Mouse (Mus musculus): ENCODE results near the gene Rragc. TPM values are rescaled to one million over a fixed set of nuclear protein-coding genes. Genes with fewer than 3 reads are reported as not detected.
A peak's percentile ranks its signal among the peaks of the same experiment; 100 is the strongest.

Gene Rragc
- polyA plus RNA-seq, 1 experiment from 2014 or later = 52.2 TPM

DNA sequence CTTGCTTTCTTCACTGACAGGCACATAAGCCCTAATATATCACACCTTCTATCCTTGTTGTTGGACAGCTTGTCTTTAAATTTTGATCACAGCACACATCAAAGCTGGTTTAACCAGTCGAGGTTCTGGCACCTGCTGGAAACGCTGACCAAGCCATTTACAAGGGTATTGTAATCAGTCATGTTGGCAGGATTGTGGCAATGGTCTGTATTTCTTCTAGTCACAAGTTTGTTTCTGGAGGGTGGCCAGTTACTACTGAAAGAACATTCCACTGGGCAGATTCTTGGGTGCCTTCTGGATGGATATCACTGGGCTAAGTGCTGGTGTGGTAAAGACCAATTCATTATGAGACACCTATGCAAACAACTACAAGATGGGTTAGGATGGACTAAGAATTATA lies 4.8 kb upstream of the Rragc start:
- no peak for ATAC-seq (ENCODE audit: insufficient read depth, low FRiP score, low TSS enrichment)
- H3K27me3 ChIP-seq (ENCODE audit: control insufficient read depth, insufficient read depth, low read length) = no peaks in the 10 kb centered on the region
- no peak overlapping the region for H3K4me2 ChIP-seq (ENCODE audit: low read depth)
- no peak overlapping the region for H3K4me3 ChIP-seq (ENCODE audit: low read depth, low read length)
- H3K4me1 ChIP-seq (ENCODE audit: control insufficient read depth, insufficient read depth, low read length) = peaks cover 6% of the 10 kb centered on the region
- H3K27ac ChIP-seq (ENCODE audit: low read depth, low read length) = no peak overlapping the region
- 77% methylated on average over 2 of the region's 2 CpGs for WGBS
- DNase-seq (ENCODE audit: low spot score) = no peak
- H3K36me3 ChIP-seq (ENCODE audit: control insufficient read depth, insufficient read depth, low read length) = peaks cover 2% of the 10 kb centered on the region; the same call in 1 of the 2 replicates
- no peak overlapping the region for H3K9ac ChIP-seq (ENCODE audit: low read length)
- H3K9me3 ChIP-seq (ENCODE audit: control insufficient read depth, low read length) = no peaks in the 10 kb centered on the region

DNA sequence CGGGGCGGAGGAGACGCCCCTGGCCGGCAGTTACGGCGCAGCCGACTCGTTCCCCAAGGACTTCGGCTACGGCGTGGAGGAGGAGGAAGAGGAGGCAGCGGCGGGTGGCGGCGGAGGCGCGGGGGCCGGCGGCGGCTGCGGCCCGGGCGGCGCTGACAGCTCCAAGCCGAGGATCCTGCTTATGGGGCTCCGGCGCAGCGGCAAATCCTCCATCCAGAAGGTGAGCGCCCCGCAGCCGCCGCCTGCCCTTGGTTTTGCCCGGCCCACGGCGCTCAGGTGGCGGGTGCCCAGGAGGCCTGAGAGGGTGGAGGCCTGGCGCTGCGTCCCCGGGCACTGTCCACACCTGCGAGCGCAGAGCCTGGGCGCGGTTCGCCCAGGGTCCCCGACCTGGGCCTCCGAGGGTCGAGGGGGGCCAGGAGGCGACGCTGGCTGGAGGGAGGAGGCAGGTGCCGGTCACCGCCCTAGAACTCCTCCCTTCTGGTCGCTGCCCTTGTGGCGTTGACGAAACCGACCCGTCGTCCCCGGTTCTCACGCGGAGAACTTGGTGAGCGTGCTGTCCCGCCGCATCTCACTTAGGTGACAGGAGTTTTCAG lies 398 bp downstream of the Rragc start, which contains the start of gene 4930535I16Rik:
TSS of gene 4930535I16Rik (minus strand) at position 475 of the 593 bp plus-strand sequence.
- WGBS = 0% methylated on average over 47 of the region's 63 CpGs
- ATAC-seq (ENCODE audit: insufficient read depth, low FRiP score, low TSS enrichment) (peak; percentile 39), DNase-seq (ENCODE audit: low spot score) (no peak)
- Histone ChIP-seq H3K36me3 (ENCODE audit: control insufficient read depth, insufficient read depth, low read length) (peaks cover 5% of the 10 kb centered on the region; the same call in 1 of the 2 replicates), H3K9me3 (ENCODE audit: control insufficient read depth, low read length) (no peaks in the 10 kb centered on the region), H3K4me3 (ENCODE audit: low read depth, low read length) (peak within 1 kb of the TSS; percentile 94), H3K9ac (ENCODE audit: low read length) (peak within 1 kb of the TSS; percentile 87), H3K4me1 (ENCODE audit: control insufficient read depth, insufficient read depth, low read length) (peaks cover 14% of the 10 kb centered on the region), H3K27ac (ENCODE audit: low read depth, low read length) (peak within 1 kb of the TSS; percentile 70), H3K27me3 (ENCODE audit: control insufficient read depth, insufficient read depth, low read length) (no peaks in the 10 kb centered on the region), H3K4me2 (ENCODE audit: low read depth) (peak within 1 kb of the TSS; percentile 91)

DNA sequence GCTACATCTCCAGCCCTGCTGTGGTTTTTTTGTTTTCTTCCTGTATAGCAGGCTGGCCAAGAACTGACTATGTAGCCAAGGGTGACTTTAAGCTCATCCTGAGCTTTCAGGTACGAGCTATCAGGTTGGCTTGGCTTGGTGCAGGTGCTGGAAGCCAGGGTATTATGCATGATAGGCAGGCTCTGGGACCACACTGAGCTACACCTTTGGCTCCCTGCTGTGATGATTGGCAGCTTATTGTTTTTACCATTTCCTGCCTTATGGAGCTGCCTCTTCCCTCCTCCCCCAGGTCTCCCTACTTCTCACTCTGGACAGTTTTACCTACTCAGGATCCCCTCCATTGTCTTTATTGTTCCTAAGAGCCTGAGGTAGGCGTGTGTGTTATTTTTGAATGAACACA lies 1.6 kb downstream of the Rragc start:
- Histone ChIP-seq H3K9ac (ENCODE audit: low read length) (no peak overlapping the region), H3K4me3 (ENCODE audit: low read depth, low read length) (no peak overlapping the region)
- no peak for ATAC-seq (ENCODE audit: insufficient read depth, low FRiP score, low TSS enrichment)

DNA sequence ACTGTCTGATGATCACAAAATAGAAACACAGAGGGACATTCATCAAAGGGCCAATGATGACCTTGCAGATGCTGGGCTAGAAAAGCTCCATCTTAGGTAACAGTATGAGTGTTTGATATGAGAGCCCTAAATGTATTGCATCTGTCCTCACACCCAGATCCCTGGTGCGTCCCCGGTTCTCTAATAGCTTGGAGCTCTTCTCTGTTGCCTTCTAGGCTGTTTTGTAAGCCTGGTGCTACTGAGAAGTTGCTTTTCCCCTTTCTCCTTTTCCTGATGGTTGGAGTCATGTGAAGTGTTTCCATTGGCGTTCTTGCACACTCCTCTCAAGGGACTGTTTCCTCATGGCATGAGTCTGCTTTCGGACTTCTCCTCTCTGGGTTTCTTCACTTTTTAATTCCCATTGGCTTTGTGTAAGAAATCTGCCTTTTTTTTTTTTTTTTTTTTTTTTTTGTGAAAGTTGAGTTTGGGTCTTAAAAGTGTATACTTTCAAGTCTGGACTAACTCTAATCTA lies 3.9 kb downstream of the Rragc start:
- no peak for ATAC-seq (ENCODE audit: insufficient read depth, low FRiP score, low TSS enrichment)
- H3K9ac ChIP-seq (ENCODE audit: low read length) = no peak overlapping the region
- peaks cover 7% of the 10 kb centered on the region; the same call in 1 of the 2 replicates for H3K36me3 ChIP-seq (ENCODE audit: control insufficient read depth, insufficient read depth, low read length)
- H3K4me2 ChIP-seq (ENCODE audit: low read depth) = no peak overlapping the region
- H3K4me3 ChIP-seq (ENCODE audit: low read depth, low read length) = no peak overlapping the region
- H3K27me3 ChIP-seq (ENCODE audit: control insufficient read depth, insufficient read depth, low read length) = no peaks in the 10 kb centered on the region
- 93% methylated on average over 4 of the region's 4 CpGs for WGBS
- peaks cover 12% of the 10 kb centered on the region for H3K4me1 ChIP-seq (ENCODE audit: control insufficient read depth, insufficient read depth, low read length)
- no peak overlapping the region for H3K27ac ChIP-seq (ENCODE audit: low read depth, low read length)
- DNase-seq (ENCODE audit: low spot score) = no peak
- H3K9me3 ChIP-seq (ENCODE audit: control insufficient read depth, low read length) = no peaks in the 10 kb centered on the region

More for the DNA sequence above, 1.6 kb downstream of the Rragc start:
- no peak for DNase-seq (ENCODE audit: low spot score)
- Histone ChIP-seq H3K36me3 (ENCODE audit: control insufficient read depth, insufficient read depth, low read length) (peaks cover 5% of the 10 kb centered on the region; the same call in 1 of the 2 replicates), H3K27ac (ENCODE audit: low read depth, low read length) (no peak overlapping the region), H3K9me3 (ENCODE audit: control insufficient read depth, low read length) (no peaks in the 10 kb centered on the region), H3K4me2 (ENCODE audit: low read depth) (peak overlapping the region; percentile 91; the same call in 1 of the 2 replicates), H3K4me1 (ENCODE audit: control insufficient read depth, insufficient read depth, low read length) (peaks cover 14% of the 10 kb centered on the region), H3K27me3 (ENCODE audit: control insufficient read depth, insufficient read depth, low read length) (no peaks in the 10 kb centered on the region)
- 66% methylated on average over 2 of the region's 2 CpGs for WGBS

DNA sequence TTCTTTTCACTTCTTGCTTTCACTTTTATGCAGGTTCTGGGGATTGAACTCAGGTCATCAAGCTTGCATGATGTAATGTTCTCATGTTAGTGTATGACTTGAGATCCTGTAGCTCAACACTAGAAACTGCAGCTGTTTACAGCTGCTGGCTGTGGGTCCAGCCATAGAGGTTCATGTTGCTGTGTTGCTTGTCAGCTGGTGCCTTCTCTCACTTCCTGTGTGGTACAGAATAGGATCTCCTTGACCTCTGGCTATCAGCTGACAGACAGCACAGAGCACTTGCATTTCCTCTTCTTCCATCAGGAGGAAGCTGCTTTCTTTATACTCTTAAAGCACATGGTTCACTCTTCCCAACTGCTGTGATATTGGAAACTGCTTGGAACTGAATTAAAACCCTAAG lies 10.7 kb downstream of the Rragc start:
- H3K4me2 ChIP-seq (ENCODE audit: low read depth) = no peak overlapping the region
- H3K9ac ChIP-seq (ENCODE audit: low read length) = no peak overlapping the region
- DNase-seq (ENCODE audit: low spot score) (no peak), ATAC-seq (ENCODE audit: insufficient read depth, low FRiP score, low TSS enrichment) (no peak)
- H3K36me3 ChIP-seq (ENCODE audit: control insufficient read depth, insufficient read depth, low read length) = peaks cover 6% of the 10 kb centered on the region; the same call in 1 of the 2 replicates
- no peaks in the 10 kb centered on the region for H3K9me3 ChIP-seq (ENCODE audit: control insufficient read depth, low read length)
- no peak overlapping the region for H3K4me3 ChIP-seq (ENCODE audit: low read depth, low read length)
- no peak overlapping the region for H3K27ac ChIP-seq (ENCODE audit: low read depth, low read length)
- no peaks in the 10 kb centered on the region for H3K27me3 ChIP-seq (ENCODE audit: control insufficient read depth, insufficient read depth, low read length)
- no peaks in the 10 kb centered on the region for H3K4me1 ChIP-seq (ENCODE audit: control insufficient read depth, insufficient read depth, low read length)

DNA sequence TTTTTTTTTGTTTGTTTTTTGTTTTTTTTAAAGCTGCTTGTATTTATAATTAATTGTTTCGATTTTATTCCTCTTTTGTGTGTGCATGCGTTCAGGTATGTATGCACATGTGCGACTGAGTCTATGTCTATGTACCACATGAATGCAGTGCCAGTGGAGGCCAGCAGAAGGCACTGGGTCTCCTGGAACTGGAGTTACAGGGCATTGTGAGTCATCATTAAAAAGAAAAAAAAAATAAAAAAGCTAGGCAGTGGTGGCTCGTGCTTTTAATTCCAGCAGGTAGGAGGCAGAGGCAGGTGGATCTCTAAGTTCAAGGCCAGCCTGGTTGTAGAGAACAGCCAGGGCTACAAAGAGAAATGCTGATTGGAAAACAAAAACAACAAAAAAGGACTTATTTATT lies 12.7 kb downstream of the Rragc start:
- Histone ChIP-seq H3K4me3 (ENCODE audit: low read depth, low read length) (no peak overlapping the region), H3K36me3 (ENCODE audit: control insufficient read depth, insufficient read depth, low read length) (peaks cover 7% of the 10 kb centered on the region)

DNA sequence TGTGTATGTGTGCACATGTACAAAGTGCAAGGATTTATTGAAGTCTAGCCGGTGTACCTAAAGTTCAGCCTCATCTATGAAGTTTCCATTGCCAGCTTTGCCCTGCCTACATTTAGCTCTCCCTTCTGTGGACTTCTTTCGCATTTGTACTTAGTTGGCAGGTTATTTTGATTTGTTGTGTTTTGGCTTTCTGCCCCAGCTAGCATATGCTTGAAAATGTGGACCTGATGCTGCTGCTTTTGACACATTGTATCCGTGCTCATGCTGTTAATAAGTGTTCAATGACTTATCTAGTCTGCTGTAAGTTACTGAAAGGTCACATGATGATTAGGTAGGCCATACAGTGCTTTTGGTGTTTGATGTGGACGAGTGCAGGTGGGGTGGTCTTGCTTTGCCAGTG lies 17.1 kb downstream of the Rragc start:
- DNase-seq (ENCODE audit: low spot score) = no peak
- peaks cover 2% of the 10 kb centered on the region for H3K36me3 ChIP-seq (ENCODE audit: control insufficient read depth, insufficient read depth, low read length)
- no peak for ATAC-seq (ENCODE audit: insufficient read depth, low FRiP score, low TSS enrichment)
- no peak overlapping the region for H3K27ac ChIP-seq (ENCODE audit: low read depth, low read length)
- no peak overlapping the region for H3K4me2 ChIP-seq (ENCODE audit: low read depth)
- H3K9ac ChIP-seq (ENCODE audit: low read length) = no peak overlapping the region
- H3K4me3 ChIP-seq (ENCODE audit: low read depth, low read length) = no peak overlapping the region
- H3K4me1 ChIP-seq (ENCODE audit: control insufficient read depth, insufficient read depth, low read length) = no peaks in the 10 kb centered on the region
- no peaks in the 10 kb centered on the region for H3K9me3 ChIP-seq (ENCODE audit: control insufficient read depth, low read length)
- 94% methylated on average over 4 of the region's 4 CpGs for WGBS
- no peaks in the 10 kb centered on the region for H3K27me3 ChIP-seq (ENCODE audit: control insufficient read depth, insufficient read depth, low read length)

More for the DNA sequence above, 12.7 kb downstream of the Rragc start:
- no peak overlapping the region for H3K27ac ChIP-seq (ENCODE audit: low read depth, low read length)
- no peak for DNase-seq (ENCODE audit: low spot score)
- H3K9me3 ChIP-seq (ENCODE audit: control insufficient read depth, low read length) = no peaks in the 10 kb centered on the region
- no peak overlapping the region for H3K4me2 ChIP-seq (ENCODE audit: low read depth)
- no peak for ATAC-seq (ENCODE audit: insufficient read depth, low FRiP score, low TSS enrichment)
- no peaks in the 10 kb centered on the region for H3K27me3 ChIP-seq (ENCODE audit: control insufficient read depth, insufficient read depth, low read length)
- H3K4me1 ChIP-seq (ENCODE audit: control insufficient read depth, insufficient read depth, low read length) = no peaks in the 10 kb centered on the region
- no peak overlapping the region for H3K9ac ChIP-seq (ENCODE audit: low read length)
- WGBS = 92% methylated on average over 4 of the region's 4 CpGs

DNA sequence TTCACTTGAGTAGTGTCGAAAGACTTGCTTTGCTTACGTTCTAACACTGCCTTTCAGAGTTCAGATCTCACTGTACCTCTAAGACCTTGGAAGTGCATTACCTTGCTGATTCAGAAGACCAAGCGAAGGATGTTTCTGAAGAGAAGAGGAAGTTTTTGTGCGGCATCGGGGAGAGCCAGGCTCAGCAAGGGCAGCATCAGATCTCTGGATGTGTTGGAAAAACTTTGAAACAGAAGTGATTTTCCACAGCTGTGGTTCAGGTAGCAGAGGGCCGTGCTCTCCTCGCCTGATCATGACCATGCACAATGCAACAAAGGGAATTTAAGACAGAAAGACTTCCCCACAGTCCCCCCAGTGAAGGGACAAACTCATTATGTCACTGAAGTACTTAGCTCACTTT lies 18.8 kb downstream of the Rragc start:
- DNase-seq (ENCODE audit: low spot score) (no peak), ATAC-seq (ENCODE audit: insufficient read depth, low FRiP score, low TSS enrichment) (no peak)
- Histone ChIP-seq H3K9me3 (ENCODE audit: control insufficient read depth, low read length) (no peaks in the 10 kb centered on the region), H3K4me3 (ENCODE audit: low read depth, low read length) (no peak overlapping the region), H3K4me2 (ENCODE audit: low read depth) (no peak overlapping the region), H3K4me1 (ENCODE audit: control insufficient read depth, insufficient read depth, low read length) (no peaks in the 10 kb centered on the region), H3K27ac (ENCODE audit: low read depth, low read length) (no peak overlapping the region), H3K27me3 (ENCODE audit: control insufficient read depth, insufficient read depth, low read length) (no peaks in the 10 kb centered on the region), H3K36me3 (ENCODE audit: control insufficient read depth, insufficient read depth, low read length) (peaks cover 2% of the 10 kb centered on the region), H3K9ac (ENCODE audit: low read length) (no peak overlapping the region)
- WGBS = 93% methylated on average over 7 of the region's 7 CpGs

DNA sequence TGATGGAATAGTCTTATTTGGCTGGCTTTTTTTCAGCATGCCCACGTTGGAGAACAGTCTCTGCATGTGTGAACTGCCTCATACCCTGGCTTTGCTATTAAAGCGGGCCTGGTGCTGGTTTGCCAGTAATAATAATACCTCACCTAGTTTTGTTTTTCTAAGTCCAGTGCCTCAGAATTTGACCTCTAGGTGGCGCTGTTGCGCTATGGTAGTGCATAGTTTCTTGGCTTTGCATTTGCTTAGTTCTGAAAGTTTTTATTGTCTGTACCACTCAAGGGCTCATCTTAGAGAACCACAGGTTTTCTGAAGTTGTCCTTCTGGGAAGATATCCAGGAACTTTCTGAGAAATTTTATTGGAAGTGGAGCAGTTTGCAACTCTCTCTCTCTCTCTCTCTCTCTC lies 22.6 kb downstream of the Rragc start:
- H3K4me3 ChIP-seq (ENCODE audit: low read depth, low read length) = no peak overlapping the region
- H3K9ac ChIP-seq (ENCODE audit: low read length) = no peak overlapping the region
- H3K9me3 ChIP-seq (ENCODE audit: control insufficient read depth, low read length) = no peaks in the 10 kb centered on the region
- DNase-seq (ENCODE audit: low spot score) (peak; percentile 83), ATAC-seq (ENCODE audit: insufficient read depth, low FRiP score, low TSS enrichment) (no peak)
- H3K4me1 ChIP-seq (ENCODE audit: control insufficient read depth, insufficient read depth, low read length) = no peaks in the 10 kb centered on the region
- WGBS = 8% methylated on average over 4 of the region's 4 CpGs
- no peaks in the 10 kb centered on the region for H3K27me3 ChIP-seq (ENCODE audit: control insufficient read depth, insufficient read depth, low read length)
- H3K27ac ChIP-seq (ENCODE audit: low read depth, low read length) = no peak overlapping the region
- H3K36me3 ChIP-seq (ENCODE audit: control insufficient read depth, insufficient read depth, low read length) = no peaks in the 10 kb centered on the region; the same call in 1 of the 2 replicates
- no peak overlapping the region for H3K4me2 ChIP-seq (ENCODE audit: low read depth)
